Mouse (Mus musculus) MEL (cell line): ENCODE measurements around the gene Fkbp5. TPM values are rescaled to one million over a fixed set of nuclear protein-coding genes. Genes with fewer than 3 reads are reported as not detected.

Experiments
- DNase-seq: peaks from one replicate; pipeline ENCODE4 v3.0.0; 2011; ENCODE audit warnings: low read depth, low spot score
- H3K27ac ChIP-seq: 2 replicates; pipeline ENCODE4 v1.5.1; 2012; ENCODE audit warnings: low read depth, mild to moderate bottlenecking, control low read depth, low read length, moderate library complexity; ENCODE audit not compliant: control insufficient read depth
- H3K27me3 ChIP-seq, 2 experiments: fragments of 150-350 bp in 1 of 2; sonication (generic) in 1 of 2; 2 replicates each; pipeline ENCODE4 v1.6.1; 2012; ENCODE audit warnings: low read length in 2 of 2, mild to moderate bottlenecking in 2 of 2, improper control_type of control experiment in 1 of 2, moderate library complexity in 1 of 2; ENCODE audit not compliant: insufficient read depth in 2 of 2, control insufficient read depth in 1 of 2
- H3K36me3 ChIP-seq, 2 experiments: 2 replicates each; pipeline ENCODE4 v1.6.1; 2012 to 2014; ENCODE audit warnings: low read length in 2 of 2, improper control_type of control experiment in 1 of 2, inconsistent platforms in 1 of 2, mild to moderate bottlenecking in 1 of 2; ENCODE audit not compliant: insufficient read depth in 2 of 2, control insufficient read depth in 1 of 2
- H3K4me1 ChIP-seq, 2 experiments: fragments of 150-350 bp in 1 of 2; sonication (generic) in 1 of 2; 2 replicates each; pipeline ENCODE4 v1.6.1; 2012; ENCODE audit warnings: low read length in 2 of 2, improper control_type of control experiment in 1 of 2, mild to moderate bottlenecking in 1 of 2; ENCODE audit not compliant: insufficient read depth in 2 of 2, control insufficient read depth in 1 of 2
- H3K4me3 ChIP-seq, 2 experiments: fragments of 150-350 bp in 1 of 2; sonication (generic) in 1 of 2; 2 replicates each; pipeline ENCODE4 v1.5.1; 2012; ENCODE audit warnings: low read depth in 2 of 2, low read length in 2 of 2, mild to moderate bottlenecking in 2 of 2, moderate library complexity in 2 of 2, control low read depth in 1 of 2, improper control_type of control experiment in 1 of 2; ENCODE audit not compliant: control insufficient read depth in 1 of 2, insufficient read depth in 1 of 2
- H3K79me2 ChIP-seq: 2 replicates; pipeline ENCODE4 v1.6.1; 2012; ENCODE audit warnings: mild to moderate bottlenecking, low read length, moderate library complexity; ENCODE audit not compliant: control insufficient read depth, poor library complexity, insufficient read depth
- H3K9ac ChIP-seq: 2 replicates; pipeline ENCODE4 v1.6.1; 2012; ENCODE audit warnings: low read depth, mild to moderate bottlenecking, control low read depth, low read length, moderate library complexity; ENCODE audit not compliant: control insufficient read depth, poor library complexity, severe bottlenecking
- H3K9me3 ChIP-seq: fragments of 150-350 bp; sonication (generic); replicated peaks from 2 replicates; pipeline ENCODE4 v1.6.1; 2012; ENCODE audit warnings: mild to moderate bottlenecking, low read length, improper control_type of control experiment, moderate library complexity; ENCODE audit not compliant: insufficient read depth
- CTCF ChIP-seq, 3 experiments: IDR thresholded peaks in 2 of 3; conservative IDR thresholded peaks in 1 of 3; 2 replicates each; pipeline ENCODE4 v1.5.1; 2011 to 2012; ENCODE audit warnings: low read length in 3 of 3, low read depth in 2 of 3, mild to moderate bottlenecking in 2 of 3, improper control_type of control experiment in 1 of 3, inconsistent platforms in 1 of 3, mixed read lengths in 1 of 3, moderate library complexity in 1 of 3; ENCODE audit not compliant: control insufficient read depth in 1 of 3, insufficient read depth in 1 of 3, poor library complexity in 1 of 3, severe bottlenecking in 1 of 3
- ELF1 ChIP-seq: IDR thresholded peaks from 2 replicates; pipeline ENCODE4 v1.6.1; 2014; ENCODE audit warnings: low read depth, mild to moderate bottlenecking, inconsistent platforms, low read length, improper control_type of control experiment, moderate library complexity
- GABPA ChIP-seq: IDR thresholded peaks from 2 replicates; pipeline ENCODE4 v1.6.1; 2012; ENCODE audit warnings: low read depth, mild to moderate bottlenecking, inconsistent platforms, low read length, improper control_type of control experiment, moderate library complexity
- GATA1 ChIP-seq: IDR thresholded peaks from 2 replicates; pipeline ENCODE4 v1.6.1; 2011; ENCODE audit warnings: low read depth, low read length, improper control_type of control experiment
- HCFC1 ChIP-seq: IDR thresholded peaks from 2 replicates; pipeline ENCODE4 v1.6.1; 2012; ENCODE audit warnings: low read depth, mild to moderate bottlenecking, inconsistent platforms, low read length, improper control_type of control experiment, moderate library complexity
- JUND ChIP-seq: IDR thresholded peaks from 2 replicates; pipeline ENCODE4 v1.6.1; 2011; ENCODE audit warnings: low read depth, mild to moderate bottlenecking, improper control_type of control experiment, low read length
- MAX ChIP-seq: IDR thresholded peaks from 2 replicates; pipeline ENCODE4 v1.6.1; 2011; ENCODE audit warnings: low read length, improper control_type of control experiment
- MYC ChIP-seq: IDR thresholded peaks from 2 replicates; pipeline ENCODE4 v1.6.1; 2011; ENCODE audit warnings: low read depth, mild to moderate bottlenecking, low read length, improper control_type of control experiment, moderate library complexity
- NELFE ChIP-seq: IDR thresholded peaks from 2 replicates; pipeline ENCODE4 v1.6.1; 2011; ENCODE audit warnings: low read depth, low read length, improper control_type of control experiment
- NRF1 ChIP-seq: IDR thresholded peaks from 2 replicates; pipeline ENCODE4 v1.6.1; 2014; ENCODE audit warnings: low read depth, mild to moderate bottlenecking, inconsistent platforms, low read length, improper control_type of control experiment, moderate library complexity; ENCODE audit not compliant: poor library complexity, insufficient read depth, severe bottlenecking
- POLR2AphosphoS5 ChIP-seq: IDR thresholded peaks from 2 replicates; pipeline ENCODE4 v1.6.1; 2012; ENCODE audit warnings: low read depth, borderline replicate concordance, mild to moderate bottlenecking, inconsistent platforms, low read length, moderate library complexity, mixed read lengths
- SMC3 ChIP-seq: IDR thresholded peaks from 2 replicates; pipeline ENCODE4 v1.6.1; 2011; ENCODE audit warnings: low read depth, low read length, improper control_type of control experiment
- TAL1 ChIP-seq: IDR thresholded peaks from 2 replicates; pipeline ENCODE4 v1.6.1; 2012; ENCODE audit warnings: mild to moderate bottlenecking, inconsistent platforms, low read length, moderate library complexity, mixed read lengths
- USF1 ChIP-seq: IDR thresholded peaks from 2 replicates; pipeline ENCODE4 v1.6.1; 2014; ENCODE audit warnings: low read depth, mild to moderate bottlenecking, inconsistent platforms, low read length, improper control_type of control experiment, moderate library complexity
- USF2 ChIP-seq, 2 experiments: IDR thresholded peaks; 2 replicates each; pipeline ENCODE4 v1.6.1; 2011 to 2012; ENCODE audit warnings: improper control_type of control experiment in 2 of 2, low read length in 2 of 2, borderline replicate concordance in 1 of 2, inconsistent platforms in 1 of 2, low read depth in 1 of 2, mild to moderate bottlenecking in 1 of 2; ENCODE audit not compliant: insufficient read depth in 1 of 2
- ZC3H11A ChIP-seq: IDR thresholded peaks from 2 replicates; pipeline ENCODE4 v1.6.1; 2012; ENCODE audit warnings: low read depth, mild to moderate bottlenecking, inconsistent platforms, low read length, improper control_type of control experiment
- ZKSCAN1 ChIP-seq: IDR thresholded peaks from 2 replicates; pipeline ENCODE4 v1.6.1; 2012; ENCODE audit warnings: low read depth, mild to moderate bottlenecking, inconsistent platforms, low read length, improper control_type of control experiment, moderate library complexity
- ZMIZ1 ChIP-seq: IDR thresholded peaks from 2 replicates; pipeline ENCODE4 v1.6.1; 2012; ENCODE audit warnings: low read depth, mild to moderate bottlenecking, inconsistent platforms, low read length, improper control_type of control experiment, moderate library complexity
- polyA plus RNA-seq, 2 experiments: library from polyadenylated mRNA; stranded (reverse) in 1 of 2; unstranded in 1 of 2; fragments of >175 nt in 1 of 2; fragments of >200 nt in 1 of 2; gene quantifications; 2 replicates each; pipeline versions ENCODE4 v1.2.1 to v1.2.4; 2012; ENCODE audit warnings: low replicate concordance in 2 of 2, low read depth in 1 of 2; ENCODE audit not compliant: insufficient read length in 2 of 2, insufficient read depth in 1 of 2, missing spikeins in 1 of 2
- total RNA-seq: library from RNA; depleted of rRNA; stranded (reverse); fragments of 300-350 nt; gene quantifications from 2 replicates; pipeline ENCODE4 v1.2.3, GENCODE M21; 2012

The Fkbp5 gene
- total and polyA plus RNA-seq, 3 experiments = 16.6 to 184 (median 44.3) TPM

DNA sequence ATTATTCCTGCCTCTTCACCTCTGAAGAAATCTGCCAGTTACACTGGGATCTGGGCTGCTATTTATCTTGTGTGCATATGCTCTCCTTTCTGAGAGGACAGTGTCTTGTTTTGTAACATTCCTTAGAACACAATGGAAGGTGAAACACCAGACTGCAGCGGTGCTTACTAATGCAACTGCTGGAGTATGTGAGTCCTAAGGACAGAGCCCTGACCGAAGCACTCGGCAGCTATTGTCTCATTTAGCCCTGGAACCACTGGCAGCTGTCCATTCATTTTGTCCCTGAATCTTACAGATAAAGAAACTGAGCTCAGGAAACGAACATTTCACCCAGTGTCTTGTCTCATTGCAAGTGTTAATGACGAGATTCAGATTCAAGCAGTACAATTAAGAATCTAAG, 44.6 kb downstream of the Fkbp5 start:
- no peaks in the 10 kb centered on the region for H3K9me3 ChIP-seq
- no peak for DNase-seq
- H3K4me3 ChIP-seq = no peak overlapping the region
- no peaks in the 10 kb centered on the region; a peak in 2 of 4 replicates for H3K4me1 ChIP-seq
- no peak for TF ChIP-seq MAX
- H3K36me3 ChIP-seq = peaks cover 0 to 4% of the 10 kb centered on the region in 2 experiments; a peak in 1 of 4 replicates
- no peaks in the 10 kb centered on the region for H3K27me3 ChIP-seq
- H3K79me2 ChIP-seq = peaks cover 14% of the 10 kb centered on the region
- H3K9ac ChIP-seq = no peak overlapping the region
- H3K27ac ChIP-seq = no peak overlapping the region

DNA sequence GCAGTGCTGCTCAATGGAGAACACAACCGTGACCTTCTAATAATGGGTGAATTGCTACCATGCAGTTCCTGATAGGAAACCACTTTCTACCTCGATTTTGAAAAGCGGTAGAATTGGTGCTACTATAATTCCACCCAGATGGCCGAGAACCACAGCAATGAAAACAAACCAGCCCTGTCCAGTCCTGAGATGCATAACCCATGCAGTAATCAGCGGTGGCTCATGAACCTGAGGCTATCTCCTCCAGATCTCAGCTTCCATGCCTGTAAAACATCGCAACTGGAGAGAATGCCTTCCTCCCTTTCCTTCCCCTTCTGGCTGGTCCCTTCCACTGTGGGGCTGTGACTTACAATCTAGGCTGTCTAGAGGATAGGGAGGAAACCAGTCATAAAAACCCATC, 46.5 kb downstream of the Fkbp5 start:
- no peak overlapping the region for H3K9ac ChIP-seq
- peaks cover 16% of the 10 kb centered on the region for H3K79me2 ChIP-seq
- H3K27ac ChIP-seq = no peak overlapping the region
- TF ChIP-seq NELFE (no peak), CTCF (IDR thresholded peaks at IDR 0.05 in 2 of 3, conservative IDR thresholded peaks at IDR 0.05 in 1 of 3; ENCODE audit: control insufficient read depth in 1 of 3, insufficient read depth in 1 of 3, low read depth in 2 of 3, low read length in 3 of 3, poor library complexity in 1 of 3, severe bottlenecking in 1 of 3) (no peak), NRF1 (no peak), GATA1 (no peak), MYC (no peak), GABPA (no peak), ZC3H11A (no peak), MAX (no peak), TAL1 (no peak), ZKSCAN1 (no peak), SMC3 (no peak), POLR2AphosphoS5 (no peak)
- H3K4me1 ChIP-seq = no peaks in the 10 kb centered on the region; a peak in 2 of 4 replicates
- H3K4me3 ChIP-seq = no peak overlapping the region
- DNase-seq = no peak
- H3K9me3 ChIP-seq = no peaks in the 10 kb centered on the region
- no peaks in the 10 kb centered on the region for H3K27me3 ChIP-seq
- peaks cover 0 to 4% of the 10 kb centered on the region in 2 experiments; a peak in 1 of 4 replicates for H3K36me3 ChIP-seq

DNA sequence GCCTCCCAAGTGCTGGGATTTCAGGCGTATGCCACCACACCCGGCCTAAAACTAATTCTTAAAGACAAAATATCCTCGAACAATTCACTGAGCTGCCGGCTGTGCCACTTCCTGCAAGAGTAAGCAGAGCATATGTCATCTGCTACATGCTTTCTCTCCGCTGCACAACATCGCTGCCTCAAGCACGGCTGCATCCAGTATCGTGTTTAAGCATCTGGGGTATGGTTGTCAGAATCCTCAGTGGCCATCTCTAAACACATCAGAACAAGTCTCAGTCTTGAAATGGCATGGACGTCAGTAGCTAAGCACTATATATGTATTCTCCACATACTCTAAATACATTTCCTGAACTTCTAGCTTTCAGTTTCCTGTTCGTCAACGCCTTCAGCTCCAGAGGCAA, 49.6 kb downstream of the Fkbp5 start:
- H3K27me3 ChIP-seq = no peaks in the 10 kb centered on the region
- DNase-seq = no peak
- H3K4me1 ChIP-seq = no peaks in the 10 kb centered on the region; a peak in 2 of 4 replicates
- peaks cover 13% of the 10 kb centered on the region; the same call in 1 of the 2 replicates for H3K79me2 ChIP-seq
- no peak overlapping the region for H3K27ac ChIP-seq
- H3K9me3 ChIP-seq = no peaks in the 10 kb centered on the region
- peaks cover 0 to 4% of the 10 kb centered on the region in 2 experiments; a peak in 1 of 4 replicates for H3K36me3 ChIP-seq
- H3K9ac ChIP-seq = no peak overlapping the region
- no peak overlapping the region for H3K4me3 ChIP-seq
- TF ChIP-seq ELF1 (no peak), JUND (no peak), ZKSCAN1 (no peak), CTCF (IDR thresholded peaks at IDR 0.05 in 2 of 3, conservative IDR thresholded peaks at IDR 0.05 in 1 of 3; ENCODE audit: control insufficient read depth in 1 of 3, insufficient read depth in 1 of 3, low read depth in 2 of 3, low read length in 3 of 3, poor library complexity in 1 of 3, severe bottlenecking in 1 of 3) (no peak), HCFC1 (no peak), GATA1 (no peak), MAX (no peak), USF1 (no peak), SMC3 (no peak), TAL1 (no peak), ZMIZ1 (no peak), NRF1 (no peak), ZC3H11A (no peak), MYC (no peak), USF2 (IDR thresholded peaks at IDR 0.05; ENCODE audit: borderline replicate concordance in 1 of 2, insufficient read depth in 1 of 2, low read depth in 1 of 2, low read length in 2 of 2) (no peak)
